Mouse (Mus musculus) urinary bladder, postnatal 10 days (tissue): ENCODE data around the gene Cdc37l1.
A peak's percentile ranks its signal among the peaks of the same experiment; 100 is the strongest.
"Not testable (repeated sequence)": the region's sequence is repeated elsewhere in the genome, so short reads cannot be mapped to it uniquely, and the experiment has no call there.

ENCODE experiments used
- DNase-seq: peaks from one replicate; pipeline ENCODE4 v3.0.0; 2022; ENCODE audit warnings: low spot score

Cdc37l1 gene

GRCm38 (mm10) chr19:28990194-28990589 lies at the start of gene Cdc37l1:
TSS of gene Cdc37l1 (plus strand) at chr19:28990352.
- peak; percentile 96 for DNase-seq

- DNase-seq = no peak
Observed at GRCm38 (mm10) chr19:28941271-28941670, 48.9 kb upstream of the Cdc37l1 start.

DNA sequence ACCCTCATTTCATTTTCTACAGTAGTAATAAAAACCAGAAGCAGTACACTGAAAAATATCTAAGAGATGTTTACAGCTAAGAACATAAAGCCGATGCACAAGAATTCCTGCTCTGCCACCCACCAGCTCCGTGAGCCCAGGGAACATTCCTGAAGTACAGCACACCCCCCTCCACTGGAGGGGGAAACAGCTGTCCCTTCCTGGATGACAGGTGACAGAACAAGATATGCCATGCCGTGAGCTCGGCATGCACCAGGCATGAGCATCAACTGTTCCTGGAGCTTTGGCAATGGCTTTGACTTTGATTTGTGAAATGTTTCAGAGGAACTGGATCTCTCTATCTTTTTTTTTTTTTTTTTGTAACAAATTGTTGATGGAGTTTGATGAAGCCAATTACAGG lies 43.4 kb upstream of the Cdc37l1 start:
- DNase-seq = no peak

DNA sequence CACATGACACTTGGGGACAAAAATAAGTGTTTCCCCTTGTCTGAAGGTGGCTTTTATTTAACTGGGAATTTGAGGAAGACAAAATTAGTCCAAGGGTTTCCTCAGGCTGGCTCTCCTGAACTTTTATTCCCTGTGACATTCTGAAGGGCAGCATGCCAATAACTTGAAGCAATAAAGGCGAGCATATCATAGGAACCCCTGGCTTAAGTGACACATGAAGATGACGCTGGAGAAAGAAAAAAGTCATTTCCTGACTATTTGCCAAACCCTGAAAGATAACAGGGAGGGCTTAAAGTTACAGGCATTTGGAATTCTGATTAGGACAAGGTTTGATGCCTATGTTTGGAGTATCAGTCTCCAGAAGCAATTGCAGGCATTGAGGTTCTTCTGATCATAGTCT lies 42.8 kb upstream of the Cdc37l1 start:
- DNase-seq = no peak

GRCm38 (mm10) chr19:28951251-28951650 lies 38.9 kb upstream of the Cdc37l1 start:
- DNase-seq = no peak

DNA sequence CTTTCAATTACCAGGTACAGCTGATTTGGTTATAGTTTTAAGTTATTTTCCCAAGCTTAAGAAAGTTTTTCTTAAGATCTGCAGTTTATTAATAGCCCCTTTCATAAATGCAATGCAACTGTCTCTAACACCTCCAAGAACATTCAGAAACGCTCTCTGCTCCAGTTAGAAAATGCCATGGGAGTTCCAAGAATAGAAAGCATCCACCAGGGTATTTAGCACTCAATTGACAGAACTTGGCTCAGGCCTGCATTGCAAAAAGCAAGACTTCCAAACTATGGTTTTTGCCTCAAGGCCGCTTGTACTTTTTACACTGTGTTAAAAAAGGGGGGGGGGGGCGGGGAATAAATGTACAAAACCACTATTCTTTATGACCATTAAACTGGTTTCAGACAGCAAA lies 27.0 kb upstream of the Cdc37l1 start:
- no peak for DNase-seq

GRCm38 (mm10) chr19:28963513-28963841 lies 26.7 kb upstream of the Cdc37l1 start:
- no peak for DNase-seq

- DNase-seq = peak; percentile 30
Observed at GRCm38 (mm10) chr19:28963842-28964551, 26.2 kb upstream of the Cdc37l1 start, which contains the start of gene Plpp6. TSS of gene Plpp6 (plus strand) at chr19:28963953.

GRCm38 (mm10) chr19:28964552-28964903 lies 25.6 kb upstream of the Cdc37l1 start:
- no peak for DNase-seq

DNA sequence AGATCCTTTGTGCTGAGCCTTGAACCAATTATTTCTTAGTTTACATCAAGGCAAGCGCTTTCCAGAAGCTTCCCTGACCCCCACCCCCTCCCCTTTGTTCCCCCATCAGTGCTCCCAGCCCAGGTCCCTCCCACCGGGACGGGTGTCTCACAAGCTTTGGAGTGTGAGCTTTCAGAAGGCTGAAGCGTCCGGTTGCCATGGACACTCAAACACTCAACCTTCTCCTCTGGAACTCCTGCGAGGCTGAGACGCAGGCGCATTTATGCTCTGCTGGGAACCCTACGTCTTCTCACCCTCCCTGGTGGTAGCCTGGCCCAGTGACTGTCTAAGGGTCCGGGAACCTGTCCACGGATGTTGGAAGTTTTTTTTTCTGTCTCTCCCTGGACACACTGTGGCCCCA lies 22.5 kb upstream of the Cdc37l1 start, which contains the start of gene 4430402I18Rik:
Gene 4430402I18Rik, minus strand, starts transcription at position 149 of the 400 bp plus-strand sequence.
- no peak for DNase-seq

DNA sequence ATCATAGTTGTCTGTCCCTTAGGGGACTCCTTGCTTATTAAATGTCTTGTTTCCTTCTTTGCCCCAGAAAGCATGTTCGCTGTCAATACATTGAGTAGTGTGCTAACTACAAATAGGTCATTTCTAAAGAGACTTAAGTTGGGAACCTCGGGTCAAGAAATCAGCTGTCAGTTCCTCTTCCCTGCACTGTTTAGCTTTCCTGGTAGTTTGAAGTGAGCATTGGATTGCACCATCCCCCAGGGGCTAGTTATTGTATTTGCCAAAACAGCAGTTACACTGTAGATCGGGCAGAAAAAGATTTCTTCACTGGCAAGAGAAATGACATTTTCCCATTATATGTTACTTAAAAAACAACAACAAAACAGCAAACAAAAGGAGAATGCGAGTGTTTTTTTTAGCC lies 22.0 kb upstream of the Cdc37l1 start:
- no peak for DNase-seq

DNA sequence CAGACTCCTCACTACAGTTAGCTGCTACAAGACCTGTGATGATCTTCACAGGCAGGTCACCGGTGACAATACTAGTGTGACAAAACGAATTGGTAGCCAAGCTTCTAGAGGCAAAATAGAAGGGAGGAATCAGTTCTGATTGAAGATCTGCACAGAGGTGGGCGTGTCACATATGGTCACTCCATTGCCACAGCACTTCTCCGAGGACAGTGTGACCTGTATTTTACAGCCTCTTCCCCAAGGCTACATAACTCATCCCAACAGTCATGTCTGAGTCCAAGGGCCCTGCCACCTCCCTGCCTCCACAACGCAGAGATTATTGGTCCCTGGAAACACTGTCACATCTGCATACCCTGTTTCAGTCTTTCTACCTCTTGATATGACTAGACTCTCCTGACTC lies 20.9 kb upstream of the Cdc37l1 start:
- no peak for DNase-seq

- no peak for DNase-seq
Observed at GRCm38 (mm10) chr19:28970251-28970650, 19.9 kb upstream of the Cdc37l1 start.

DNA sequence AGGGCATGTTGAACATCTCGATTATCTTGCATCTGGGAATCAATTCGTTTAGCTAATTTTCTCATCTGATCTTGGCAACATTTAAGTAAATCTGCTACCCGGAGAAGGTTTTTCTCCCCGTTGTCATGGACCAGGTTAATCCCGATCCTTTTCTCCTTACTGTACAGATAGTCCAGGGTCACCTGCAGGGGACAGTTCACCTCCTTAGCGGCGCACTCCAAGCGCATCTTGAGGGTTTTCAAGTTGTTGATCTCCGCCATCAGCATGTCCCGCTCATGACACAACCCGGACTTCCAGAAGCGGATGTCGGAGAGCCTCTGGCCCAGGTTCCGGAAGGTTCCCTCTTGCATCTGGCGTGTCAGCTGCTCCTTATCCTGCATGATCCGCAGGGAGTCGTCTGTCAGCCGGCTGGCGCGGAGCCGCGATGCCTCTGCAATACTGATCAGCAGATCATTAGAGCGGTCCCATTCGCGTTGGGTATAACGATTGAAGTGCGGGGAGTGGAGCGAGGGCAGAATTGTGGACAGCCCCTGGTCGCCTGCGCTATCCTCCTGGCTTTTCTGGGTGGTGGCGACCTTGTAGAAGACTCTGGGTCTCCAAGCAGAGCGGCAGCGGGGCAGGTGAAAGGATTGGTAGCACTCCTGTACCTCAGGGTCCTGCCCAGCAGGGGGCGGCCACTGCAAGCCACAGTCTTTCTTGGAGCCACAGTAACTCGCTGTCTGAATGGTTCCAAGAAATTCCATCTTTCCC lies 15.1 kb upstream of the Cdc37l1 start:
- peak; percentile 29 for DNase-seq

DNA sequence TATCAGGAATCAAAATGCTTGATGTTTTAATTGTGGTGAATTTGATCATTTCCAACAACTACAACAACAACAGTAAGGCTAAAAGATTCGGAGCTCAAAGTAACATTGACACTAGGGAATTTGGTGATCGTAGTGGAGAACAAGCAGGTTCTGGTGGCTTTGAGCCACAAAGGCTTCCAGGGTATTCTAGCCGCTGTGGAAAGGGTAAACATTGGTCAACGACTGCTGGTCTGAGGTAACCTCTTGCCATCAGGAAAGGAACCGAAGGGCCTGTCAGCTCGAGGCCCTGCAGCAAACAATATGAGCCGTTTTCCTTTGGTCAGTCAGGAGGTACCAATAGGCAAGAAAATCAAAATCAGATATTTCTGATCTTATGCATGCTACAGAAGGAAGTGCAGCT lies 7.5 kb upstream of the Cdc37l1 start:
- no peak for DNase-seq

GRCm38 (mm10) chr19:28989515-28989914 lies 637 bp upstream of the Cdc37l1 start:
- no peak for DNase-seq

- DNase-seq = no peak
Observed at GRCm38 (mm10) chr19:28990590-28991221, 554 bp downstream of the Cdc37l1 start.

- no peak for DNase-seq
Observed at GRCm38 (mm10) chr19:28991391-28991790, 1.2 kb downstream of the Cdc37l1 start.

GRCm38 (mm10) chr19:28994870-28995269 lies 4.7 kb downstream of the Cdc37l1 start:
- no peak for DNase-seq

- DNase-seq = no peak
Observed at GRCm38 (mm10) chr19:28995366-28995765, 5.2 kb downstream of the Cdc37l1 start.

DNA sequence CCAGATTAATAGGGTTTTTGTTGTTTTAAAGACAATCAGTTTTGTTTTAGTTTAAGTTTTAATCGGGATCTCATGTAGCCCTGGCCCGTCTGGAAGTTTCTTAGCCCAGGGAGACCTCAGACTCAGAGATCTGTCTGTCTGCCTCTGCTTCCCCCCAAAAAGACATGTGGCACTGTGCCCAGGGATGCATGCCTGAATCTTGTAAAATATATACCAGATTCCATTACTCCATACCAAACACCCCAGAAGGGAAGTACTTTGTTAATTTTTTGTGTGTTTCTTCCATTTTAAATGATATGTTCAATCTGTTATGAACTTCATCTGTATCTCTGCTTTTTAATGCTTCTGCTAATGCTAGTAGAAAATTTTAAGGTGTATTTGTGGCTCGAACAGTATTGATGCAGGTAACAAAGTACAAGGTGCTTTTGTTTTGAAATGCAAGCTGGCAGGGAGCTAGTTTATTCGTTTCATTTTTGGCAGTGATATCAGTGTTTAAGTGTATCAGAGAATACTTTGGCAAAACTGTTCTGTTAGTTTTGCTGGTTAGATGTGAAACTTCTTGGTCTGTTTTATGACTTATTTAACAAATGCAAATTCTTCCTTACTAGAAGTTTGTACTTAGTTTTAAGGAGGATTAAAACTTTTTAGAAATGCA lies 8.0 kb downstream of the Cdc37l1 start:
- no peak for DNase-seq

DNA sequence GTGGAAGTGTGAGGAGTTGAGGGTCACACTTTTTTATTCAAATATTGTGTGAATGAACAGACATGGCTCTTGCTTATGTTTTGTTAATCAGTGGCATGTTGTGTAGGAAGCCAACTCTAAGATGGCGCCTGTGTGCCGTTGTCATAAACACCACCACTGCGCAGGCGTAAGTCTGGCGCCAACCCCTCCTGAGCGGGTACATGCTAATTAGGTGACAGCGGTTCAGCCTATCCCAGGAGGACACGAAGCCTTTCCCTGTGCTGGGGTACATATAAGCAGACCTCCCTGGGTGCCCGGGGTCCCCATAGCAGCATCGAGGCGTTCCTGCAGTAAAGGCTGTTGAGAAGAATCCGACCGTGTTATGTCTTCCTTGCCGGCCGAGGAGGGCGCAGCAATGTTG lies 10.2 kb downstream of the Cdc37l1 start:
- not testable (repeated sequence) for DNase-seq
